Mouse (Mus musculus) yolk sac, embryonic 10.5 days (tissue): ENCODE results near the gene Elmo1.

ENCODE experiments used
- DNase-seq: peaks from one replicate; pipeline ENCODE4 v3.0.0-alpha.2; 2017; ENCODE audit warnings: low spot score

Gene Elmo1

DNA sequence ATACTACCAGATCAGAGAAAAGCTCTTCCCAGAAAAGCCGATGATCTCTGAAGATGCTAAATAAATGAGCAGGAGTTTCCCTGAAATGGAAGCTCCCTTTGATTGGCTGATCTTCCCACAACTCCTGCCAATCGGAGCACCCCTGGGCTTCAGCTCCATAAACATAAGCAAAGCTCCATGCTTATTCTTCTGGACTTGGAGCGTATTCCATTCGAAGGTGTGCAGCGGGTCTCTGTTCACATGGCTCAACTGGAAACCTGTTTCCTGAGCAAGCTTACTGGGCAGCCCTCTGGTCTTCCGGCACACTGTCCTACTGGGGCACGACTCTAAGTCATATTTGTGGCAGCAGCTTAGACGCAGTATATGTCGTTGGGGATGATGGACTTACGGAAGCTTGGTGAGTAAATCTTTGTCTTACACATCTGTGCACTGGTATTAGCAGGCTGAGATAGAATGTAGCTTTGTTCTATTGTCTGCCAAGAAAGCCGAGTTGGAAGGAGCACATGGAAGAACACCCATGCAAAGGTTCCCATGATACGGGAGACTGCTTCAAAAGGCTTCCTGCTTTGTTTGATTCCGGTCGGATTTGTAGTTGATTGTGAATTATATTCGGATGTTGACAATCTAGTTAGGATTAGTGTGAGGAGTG, 382.6 kb downstream of the Elmo1 start:
- no peak for DNase-seq

DNA sequence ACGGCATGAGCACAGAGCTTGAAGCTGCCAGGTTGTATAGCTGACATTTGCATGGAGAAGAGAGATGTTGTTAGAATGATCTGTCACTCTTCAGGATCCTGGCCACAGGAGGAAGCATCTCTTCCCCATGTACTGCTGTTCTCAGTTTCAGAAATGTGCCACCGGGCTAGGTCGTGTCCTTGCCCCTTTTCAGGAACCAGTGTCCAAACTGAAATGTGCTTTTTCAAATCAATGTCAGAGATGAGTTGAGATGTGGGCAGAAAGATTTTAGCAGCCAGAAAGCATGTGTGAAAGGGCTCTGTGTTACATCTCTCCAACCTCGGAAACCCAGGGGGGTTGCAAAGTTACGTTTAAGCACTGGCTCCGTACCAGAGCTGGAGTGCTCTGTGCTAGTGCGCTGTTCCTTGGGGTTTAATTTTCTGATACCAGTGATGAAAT, 383.3 kb downstream of the Elmo1 start:
- DNase-seq = no peak

DNA sequence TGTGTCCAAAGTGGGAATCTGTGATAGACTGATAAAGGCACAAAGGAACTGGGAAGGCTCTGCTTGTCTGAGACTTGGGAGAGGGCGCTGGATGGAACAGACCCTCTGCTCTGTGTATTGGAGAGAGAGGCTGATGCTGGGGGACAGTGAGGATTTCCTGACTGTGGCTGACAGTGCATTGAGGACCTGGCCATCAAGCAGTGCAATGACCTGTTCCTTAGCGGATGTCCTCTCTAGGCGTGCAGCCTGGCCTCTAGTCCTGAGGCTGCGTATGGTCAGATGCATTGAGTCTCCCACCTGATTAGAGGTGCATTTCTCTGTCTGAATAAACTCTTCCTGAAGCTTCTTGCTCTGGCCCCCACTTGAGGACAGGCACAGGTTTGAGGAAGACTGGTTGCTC, 384.2 kb downstream of the Elmo1 start:
- no peak for DNase-seq

DNA sequence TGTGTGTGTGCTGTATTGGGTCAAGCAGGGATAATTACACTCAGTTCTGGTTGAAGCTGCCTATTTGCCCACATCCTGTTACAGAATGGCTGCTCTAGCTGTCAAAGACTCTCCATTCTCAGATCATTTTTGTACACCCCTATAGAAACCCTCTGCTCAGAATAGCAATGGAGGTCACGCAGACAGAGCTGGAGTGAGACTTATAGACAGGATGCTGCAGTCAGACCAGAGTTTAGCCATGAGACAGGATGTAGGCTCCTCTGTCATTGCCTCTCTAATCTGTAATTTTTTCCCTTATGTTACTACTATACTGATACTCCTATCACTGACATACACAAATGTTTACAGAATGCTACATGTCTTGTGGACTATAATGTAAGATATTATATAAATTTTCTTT, 391.4 kb downstream of the Elmo1 start:
- no peak for DNase-seq

DNA sequence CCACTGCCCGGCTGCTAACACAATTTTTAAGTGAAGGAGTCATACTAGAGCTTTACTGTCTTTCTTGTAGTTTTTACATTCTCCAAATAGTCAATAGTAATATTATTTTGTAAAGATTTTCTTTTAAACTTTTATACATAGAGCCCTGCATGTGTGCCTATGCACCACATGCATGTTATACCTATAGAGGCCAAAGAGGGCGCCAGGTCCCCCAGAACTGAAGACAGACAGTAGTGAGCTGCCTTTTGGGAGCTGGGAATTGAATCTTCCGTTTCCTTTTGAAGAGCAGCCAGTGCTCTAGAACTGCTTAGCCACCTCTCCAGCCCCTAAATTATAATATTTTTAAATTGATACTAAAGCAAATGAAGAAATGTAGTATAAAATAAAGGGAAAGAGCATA, 398.7 kb downstream of the Elmo1 start:
- DNase-seq = no peak

DNA sequence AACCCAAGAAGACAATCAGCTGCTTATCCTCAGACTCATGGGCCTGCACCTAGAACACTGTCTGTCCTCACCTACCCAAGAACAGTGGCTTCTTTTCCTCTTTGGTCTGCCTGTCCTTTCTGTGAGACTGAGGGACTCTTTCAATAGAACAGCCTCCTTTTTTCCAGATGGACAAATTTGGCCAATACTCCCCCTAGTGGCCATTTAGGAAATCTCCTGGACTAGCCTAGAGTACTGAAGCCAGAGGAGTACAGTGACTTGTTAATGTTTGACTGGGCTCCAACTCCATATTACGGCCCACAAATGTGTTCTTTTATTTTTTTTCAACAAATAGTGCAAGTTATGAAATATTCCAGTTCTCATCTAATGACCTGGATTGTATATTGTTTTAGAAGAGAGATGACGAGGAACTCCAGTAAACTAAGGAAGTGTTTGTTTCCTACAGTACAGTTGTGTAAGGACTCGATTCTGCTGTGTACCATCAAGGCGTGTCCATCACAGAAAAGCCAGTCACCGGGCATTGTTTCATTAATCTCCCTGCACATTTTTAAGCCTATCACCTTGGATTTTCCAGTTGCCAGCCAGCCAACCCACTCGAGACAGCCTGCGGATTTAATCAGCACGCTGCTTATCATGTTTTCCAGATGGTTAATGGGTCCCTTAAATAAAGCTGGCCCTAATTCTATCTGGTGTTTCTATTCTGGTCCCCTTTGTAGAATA, 399.5 kb downstream of the Elmo1 start:
- no peak for DNase-seq

DNA sequence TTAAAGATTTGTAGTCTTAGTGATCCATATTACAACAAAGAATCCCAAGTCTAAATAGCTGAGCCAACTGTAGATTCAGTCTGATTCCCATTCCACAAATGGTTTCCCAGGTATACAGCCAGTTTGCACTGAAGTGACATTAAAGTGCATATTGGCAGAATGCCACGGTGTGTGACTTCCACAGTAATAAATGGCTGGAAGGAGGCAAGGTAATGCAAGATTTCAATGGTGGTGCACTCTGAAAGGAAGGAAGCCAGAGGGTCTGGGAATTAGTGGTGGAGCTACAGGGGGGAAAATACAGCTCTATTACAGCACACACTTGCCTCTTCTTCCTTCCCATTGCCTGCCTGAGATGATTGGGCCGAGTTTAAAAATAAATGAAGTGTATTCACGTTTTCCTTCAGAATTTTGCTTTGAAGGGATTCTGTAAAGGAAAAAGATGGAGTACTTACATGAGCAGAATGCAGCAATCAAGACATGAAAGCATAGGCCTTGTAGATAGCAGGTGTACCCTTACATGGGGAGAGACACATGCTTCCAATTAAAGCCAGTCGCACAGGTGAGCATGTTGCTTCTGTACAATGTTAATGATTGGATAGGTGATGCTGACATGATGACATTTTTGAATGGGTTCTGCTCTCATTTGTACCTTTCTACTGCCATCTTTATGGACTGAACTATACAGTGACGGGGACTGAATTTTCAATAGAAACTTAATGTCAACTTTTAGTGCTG, 400.6 kb downstream of the Elmo1 start:
- no peak for DNase-seq

DNA sequence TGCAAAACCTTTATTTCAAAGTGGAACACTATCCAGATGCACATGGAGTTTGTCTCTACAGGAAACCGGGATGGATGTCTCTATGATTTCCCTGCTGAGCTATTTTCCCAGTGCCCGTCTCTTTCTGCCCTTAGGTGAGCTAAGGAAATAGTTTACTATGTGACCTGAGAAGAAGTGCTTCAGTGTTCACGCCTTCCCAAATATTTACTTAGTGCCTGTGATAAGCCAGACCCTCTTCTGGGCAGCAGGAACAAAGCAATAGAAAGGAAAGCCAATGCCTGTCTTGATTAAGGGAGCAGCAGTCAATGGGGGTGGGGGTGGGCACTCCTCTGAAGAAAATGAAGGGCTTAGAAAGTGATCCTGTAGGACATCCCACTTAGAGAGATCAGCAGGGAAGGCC, 401.3 kb downstream of the Elmo1 start:
- no peak for DNase-seq

DNA sequence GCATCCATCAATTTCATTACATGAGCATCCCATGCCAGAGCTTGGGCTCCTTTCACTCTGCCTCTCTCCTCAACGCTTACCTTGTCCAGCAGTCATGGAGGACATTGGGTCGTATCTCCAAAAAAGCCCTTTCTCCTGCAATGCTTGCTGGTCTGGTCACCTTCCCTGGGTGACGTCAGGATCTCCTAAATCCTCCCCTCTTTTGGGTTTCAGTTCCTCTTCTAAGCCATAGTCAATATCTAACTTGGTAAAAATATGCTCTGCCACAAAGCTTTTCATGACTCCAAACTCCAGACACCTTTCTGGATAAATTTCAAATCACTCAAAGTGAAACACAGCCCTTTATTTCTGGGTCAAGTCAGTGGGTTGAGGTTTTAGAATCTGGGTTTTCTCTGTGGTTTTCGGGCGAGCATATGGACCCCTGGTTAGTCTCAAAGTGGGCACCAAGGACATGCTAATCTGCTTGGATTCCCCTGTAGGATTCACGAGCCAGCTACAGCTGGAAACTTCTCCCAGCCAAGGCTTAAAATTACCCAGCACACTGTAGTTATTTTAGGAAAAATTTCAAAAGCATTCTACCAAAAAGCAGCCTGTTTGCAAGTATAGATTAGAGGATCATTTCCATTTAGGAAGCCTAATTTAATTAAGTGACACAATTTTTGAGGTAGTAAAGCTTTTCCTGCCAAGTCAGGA, 403.8 kb downstream of the Elmo1 start:
- DNase-seq = no peak

DNA sequence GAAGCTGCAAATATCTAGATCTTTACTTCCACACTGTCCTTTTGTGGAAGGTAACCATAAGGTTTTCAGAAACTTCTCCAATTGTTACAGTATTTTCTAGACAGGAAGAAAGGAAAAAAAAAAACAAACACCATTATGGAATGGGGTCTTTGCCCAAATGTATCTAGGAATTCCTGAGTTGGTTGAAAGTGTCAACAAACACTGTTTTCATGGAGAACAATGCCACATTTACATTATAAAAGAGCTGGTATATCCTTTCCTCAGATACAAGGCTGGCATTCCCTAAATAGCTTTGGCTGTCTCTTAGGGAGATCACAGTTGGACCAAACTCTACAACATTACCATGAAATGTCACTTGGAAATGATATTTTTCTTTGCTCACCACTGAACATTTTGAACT, 411.5 kb downstream of the Elmo1 start:
- no peak for DNase-seq

DNA sequence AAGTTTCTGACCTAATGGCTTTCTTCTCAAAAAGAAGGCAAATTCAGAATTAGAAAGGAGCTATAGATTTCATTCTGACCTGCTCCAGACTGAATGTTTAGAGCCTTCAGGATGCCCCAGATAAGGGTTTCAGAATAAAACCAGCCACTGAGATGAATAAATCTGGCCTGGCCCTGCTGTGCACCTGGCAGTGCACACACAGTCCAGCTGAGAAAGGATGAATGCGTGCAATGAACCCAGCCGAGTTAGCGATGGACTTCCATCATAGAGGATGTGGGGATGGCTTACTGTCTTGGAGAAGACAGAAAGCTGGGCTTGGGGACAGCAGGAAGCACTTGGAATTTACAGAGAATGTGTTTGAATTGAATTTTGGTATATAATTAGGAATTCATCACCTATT, 413.0 kb downstream of the Elmo1 start:
- DNase-seq = no peak

DNA sequence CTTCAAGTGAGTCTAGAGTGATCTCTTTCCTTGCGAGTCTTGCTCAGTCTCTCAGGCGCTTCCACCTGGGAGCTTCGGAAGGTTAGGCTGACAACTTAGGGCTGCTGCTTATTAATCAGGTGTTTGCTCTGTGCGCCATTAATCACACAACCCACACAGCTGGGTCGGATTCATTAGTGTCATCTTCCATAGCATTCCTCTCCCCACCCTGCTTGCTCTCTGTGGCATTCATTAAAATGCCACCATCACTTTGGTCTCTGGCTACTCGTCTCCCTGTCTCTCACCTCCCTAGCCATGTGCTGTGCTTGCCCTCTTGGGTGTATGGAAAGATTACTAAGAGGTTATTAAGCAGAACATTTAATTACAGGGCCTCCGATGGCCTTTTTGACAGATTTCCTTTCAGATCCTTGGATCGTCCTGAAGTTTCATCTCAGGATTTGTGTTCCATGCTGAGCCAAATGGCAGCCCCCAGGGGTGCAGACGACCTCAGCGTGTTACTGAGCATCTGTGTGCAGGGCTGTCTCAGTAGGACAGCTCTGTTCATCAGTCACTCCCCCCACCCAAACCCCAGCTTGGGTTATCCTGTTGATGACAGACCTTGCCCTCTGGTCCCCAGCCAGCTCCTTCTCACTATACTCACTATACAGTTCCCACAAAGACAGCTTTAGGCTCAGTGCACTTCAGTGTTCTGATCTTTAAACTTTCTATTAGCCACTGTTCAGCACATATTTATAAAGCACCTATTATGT, 417.2 kb downstream of the Elmo1 start:
- DNase-seq = no peak

DNA sequence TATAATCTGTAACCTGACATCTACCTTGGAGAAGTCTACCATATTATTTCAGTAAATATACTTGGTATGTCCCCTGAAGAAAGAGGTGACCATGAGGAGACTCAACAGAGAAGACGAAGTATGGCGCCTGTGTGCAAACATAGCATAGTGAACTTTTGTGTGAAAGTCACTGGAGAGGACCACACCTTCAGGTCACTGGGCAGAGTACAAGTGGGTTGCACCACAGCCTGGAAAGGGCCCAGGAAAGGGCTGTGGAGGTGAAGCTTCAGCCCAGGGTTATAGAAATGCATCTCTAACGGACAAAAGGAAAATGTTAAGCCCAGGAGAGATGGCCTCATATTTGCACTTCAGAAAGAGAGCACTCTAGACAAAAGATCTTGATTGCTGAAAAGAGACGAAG, 420.6 kb downstream of the Elmo1 start:
- no peak for DNase-seq

DNA sequence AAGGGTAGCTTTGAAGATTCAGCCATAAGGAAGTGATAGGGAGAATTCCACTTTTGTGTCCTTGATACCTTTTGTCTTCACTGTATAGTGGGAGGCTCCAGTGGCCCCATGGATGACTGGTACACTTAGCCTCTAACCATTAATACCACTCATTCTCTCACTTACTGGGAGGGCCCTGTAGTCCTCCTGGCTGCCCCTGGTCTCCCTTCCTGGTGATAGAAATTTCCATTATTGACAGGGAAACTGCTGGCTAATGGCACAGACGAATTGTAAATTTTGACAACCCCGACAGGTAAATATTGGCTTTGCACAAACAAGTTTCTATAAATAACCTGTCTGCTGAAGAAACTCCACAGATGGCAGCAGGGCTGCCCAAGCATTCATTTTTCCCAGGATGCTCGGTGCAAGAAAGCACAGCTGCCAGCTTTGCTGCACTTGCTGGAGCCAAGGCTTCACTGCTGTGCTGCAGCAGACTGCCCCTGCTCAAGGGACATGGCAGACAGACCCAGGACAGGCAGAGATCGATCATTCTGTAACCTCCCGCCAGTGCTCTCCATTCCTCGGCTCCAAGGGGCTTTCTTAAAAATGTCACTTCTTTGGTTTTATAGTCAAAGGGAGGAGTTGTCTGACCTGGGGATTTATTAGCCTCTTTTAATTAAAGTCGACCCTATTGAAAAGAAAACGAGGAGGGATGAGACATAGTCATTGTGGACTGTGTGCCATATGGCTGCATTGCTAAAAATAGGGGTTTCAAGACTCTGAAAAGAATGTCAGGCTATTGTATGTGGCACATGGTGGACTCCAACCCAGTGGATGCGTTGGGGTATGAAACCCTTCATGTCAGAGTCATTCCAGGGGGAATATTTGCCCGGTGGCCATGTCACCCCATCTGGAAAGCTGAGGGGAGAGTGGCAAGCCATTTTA, 422.2 kb downstream of the Elmo1 start:
- no peak for DNase-seq

DNA sequence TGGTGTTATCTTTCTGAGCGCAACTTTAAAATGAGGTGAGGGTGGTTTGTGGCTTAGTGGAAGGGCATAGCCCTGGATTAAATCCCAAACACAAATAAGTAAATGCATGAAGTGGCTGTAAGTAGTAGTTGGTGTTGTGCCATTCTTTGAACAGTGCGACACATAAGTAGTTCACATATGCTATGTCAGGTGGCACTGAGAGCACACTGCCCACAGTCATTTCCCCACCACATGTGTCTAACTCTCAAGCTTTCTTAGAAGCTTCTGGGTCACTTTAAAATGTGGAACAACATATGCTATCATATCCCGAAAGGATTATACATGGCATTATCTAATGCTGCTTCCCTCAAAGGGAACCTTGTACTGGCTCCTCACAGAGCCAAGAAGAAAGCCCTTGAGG, 424.3 kb downstream of the Elmo1 start:
- no peak for DNase-seq

DNA sequence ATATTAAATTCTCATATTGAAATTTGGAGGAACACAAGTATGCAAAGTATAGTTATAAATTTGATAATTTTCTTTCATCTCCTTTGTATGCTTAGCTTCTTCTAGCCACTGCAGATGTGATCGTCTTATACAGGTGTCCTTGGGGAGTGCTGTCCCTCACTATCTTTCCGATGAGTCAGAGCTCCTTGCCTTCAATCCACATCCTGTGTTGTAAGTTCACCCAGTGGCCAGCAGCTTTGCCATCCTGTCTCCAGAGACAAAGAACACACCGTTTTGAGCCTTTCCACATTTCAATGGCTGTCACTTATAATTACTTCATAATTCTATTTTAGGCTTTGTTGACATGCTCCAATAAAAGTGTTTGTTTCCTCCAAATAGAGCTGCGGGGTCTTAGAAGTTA, 425.7 kb downstream of the Elmo1 start:
- DNase-seq = no peak

DNA sequence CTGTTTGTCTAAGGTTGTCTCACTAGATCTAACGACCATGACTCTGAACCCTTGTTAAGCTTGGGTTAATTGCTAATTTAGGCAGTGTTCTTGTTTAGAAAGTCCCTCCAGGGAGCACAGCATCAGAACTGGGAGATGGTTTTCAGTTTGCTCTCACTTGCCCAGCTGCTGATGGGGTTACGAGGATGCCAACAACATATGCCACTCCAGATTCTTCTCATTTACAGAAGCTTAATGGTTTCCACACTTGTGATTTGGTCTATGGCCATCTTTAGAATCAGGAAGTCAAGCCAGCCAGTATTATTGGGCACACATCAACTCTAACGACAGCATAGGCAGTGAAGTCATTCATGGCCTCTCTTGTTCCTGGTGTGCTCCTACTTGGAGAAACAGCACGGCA, 427.3 kb downstream of the Elmo1 start:
- no peak for DNase-seq

DNA sequence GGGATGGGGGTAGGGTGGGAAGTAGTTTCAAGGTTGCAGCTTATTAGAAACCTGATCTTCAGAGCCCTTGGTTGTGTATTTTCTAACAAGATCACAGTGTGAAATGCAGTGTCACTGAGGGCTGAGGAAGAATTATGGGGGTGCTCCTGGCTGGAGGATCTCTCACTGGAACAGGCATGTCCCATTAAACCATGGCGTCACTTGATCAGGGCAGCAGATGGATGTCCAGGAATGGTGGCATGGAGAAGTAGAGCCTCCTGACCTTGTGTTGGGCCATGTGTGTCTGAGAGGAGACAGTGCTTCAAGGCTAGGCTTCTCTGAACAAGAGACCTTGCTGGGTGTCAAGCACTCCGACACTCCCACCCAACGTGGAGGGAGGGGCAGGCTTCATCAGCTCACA, 431.1 kb downstream of the Elmo1 start:
- no peak for DNase-seq

DNA sequence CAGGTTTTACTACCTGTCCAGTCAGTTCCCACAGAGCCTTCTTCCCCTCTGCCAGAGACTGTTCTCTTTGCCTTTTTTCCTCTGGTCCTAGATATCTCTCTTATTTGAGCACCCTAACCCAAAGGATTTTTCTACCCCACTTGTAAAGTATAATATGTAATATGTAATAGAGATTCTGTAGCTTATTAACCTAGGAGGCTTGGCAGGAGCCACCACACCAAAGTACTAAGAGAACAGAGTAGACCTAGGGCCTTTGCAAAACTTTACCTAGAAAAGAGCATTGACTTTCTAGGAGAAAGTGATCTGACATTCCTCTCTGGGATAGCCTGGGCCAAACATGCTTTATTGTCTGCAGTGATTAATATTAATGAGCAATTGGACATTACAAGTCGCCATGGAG, 433.3 kb downstream of the Elmo1 start:
- DNase-seq = no peak

DNA sequence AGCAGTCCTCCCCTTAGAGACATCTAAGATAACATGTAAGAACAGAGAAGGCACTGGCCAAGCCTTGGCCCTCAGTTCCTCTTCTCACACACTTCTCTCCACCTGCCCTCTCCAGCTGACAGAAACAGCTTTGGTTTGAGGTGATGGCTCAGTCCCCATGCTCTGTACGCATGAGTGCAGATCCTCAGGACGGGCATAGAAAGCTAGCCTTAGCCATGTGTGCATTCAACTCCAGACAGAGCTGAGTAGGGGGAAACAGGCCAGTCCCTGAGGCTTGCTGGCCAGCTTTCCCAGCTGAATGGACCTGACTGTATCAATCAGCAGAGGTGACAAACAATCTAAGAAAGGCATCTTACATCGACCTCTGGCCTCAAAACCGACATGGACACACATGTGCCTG, 435.4 kb downstream of the Elmo1 start:
- DNase-seq = no peak

DNA sequence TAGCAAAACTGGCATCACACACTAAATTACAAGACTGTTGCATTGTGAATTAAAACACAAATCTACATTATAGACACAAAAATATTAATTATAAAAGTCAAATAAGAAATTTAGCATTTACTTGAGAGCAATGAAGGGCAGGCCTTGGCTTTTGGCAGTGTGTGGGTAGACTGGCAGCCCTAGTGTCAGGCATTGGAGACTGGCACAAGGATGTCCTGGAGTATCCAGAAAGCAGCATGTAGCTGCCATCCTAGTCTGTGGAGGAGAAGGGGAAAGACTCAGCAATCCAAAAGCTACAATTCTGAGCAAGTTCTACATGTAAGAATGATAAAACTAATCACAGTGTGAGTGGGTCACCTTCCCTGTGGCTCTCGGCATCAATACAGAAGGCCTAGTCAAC, 446.7 kb downstream of the Elmo1 start:
- DNase-seq = no peak
